Mouse (Mus musculus) forebrain, postnatal 0 days (tissue): Measurements from ENCODE around the gene Mt4. TPM values are rescaled to one million over a fixed set of nuclear protein-coding genes. Genes with fewer than 3 reads are reported as not detected.
"Not testable (repeated sequence)": the region's sequence is repeated elsewhere in the genome, so short reads cannot be mapped to it uniquely, and the experiment has no call there.

Experiments
- ATAC-seq: fragments of 200-750 bp; cut with Nextera tagmentation; 2 replicates; pipeline ENCODE4 v1.8.0; 2017; ENCODE audit warnings: mild to moderate bottlenecking, moderate library complexity
- DNase-seq: peaks from one replicate; pipeline ENCODE4 v3.0.0-alpha.2; 2015
- H3K27ac ChIP-seq: fragments of 300-500 bp; sonication (generic); 2 replicates; pipeline ENCODE4 v1.5.1; 2014; ENCODE audit warnings: low read depth, mild to moderate bottlenecking, antibody characterized with exemption, low read length, moderate library complexity, mixed read lengths
- H3K27me3 ChIP-seq: fragments of 300-500 bp; sonication (generic); 2 replicates; pipeline ENCODE4 v1.6.1; 2014; ENCODE audit warnings: mild to moderate bottlenecking, low read length, mixed read lengths; ENCODE audit not compliant: insufficient read depth
- H3K36me3 ChIP-seq: fragments of 300-500 bp; sonication (generic); 2 replicates; pipeline ENCODE4 v1.6.1; 2014; ENCODE audit warnings: mild to moderate bottlenecking, moderate library complexity; ENCODE audit not compliant: insufficient read depth
- H3K4me1 ChIP-seq: fragments of 300-500 bp; sonication (generic); 2 replicates; pipeline ENCODE4 v1.6.1; 2014; ENCODE audit warnings: antibody characterized with exemption; ENCODE audit not compliant: insufficient read depth
- H3K4me2 ChIP-seq: fragments of 300-500 bp; sonication (generic); 2 replicates; pipeline ENCODE4 v1.6.1; 2014; ENCODE audit warnings: low read depth, mild to moderate bottlenecking, moderate library complexity
- H3K4me3 ChIP-seq: fragments of 300-500 bp; sonication (generic); 2 replicates; pipeline ENCODE4 v1.5.1; 2014; ENCODE audit warnings: low read depth, low read length, mixed read lengths
- H3K9ac ChIP-seq: fragments of 300-500 bp; sonication (generic); 2 replicates; pipeline ENCODE4 v1.6.1; 2014; ENCODE audit warnings: mild to moderate bottlenecking
- H3K9me3 ChIP-seq: fragments of 300-500 bp; sonication (generic); 2 replicates; pipeline ENCODE4 v1.6.1; 2016; ENCODE audit warnings: low read length
- CTCF ChIP-seq: sonication (generic); IDR thresholded peaks from 2 replicates; pipeline ENCODE4 v1.5.1; 2016; ENCODE audit warnings: antibody characterized with exemption, control low read depth, low read depth
- WGBS: fragments of 180-500 bp; shearing (Covaris S2); extraction: QIAGEN DNeasy Blood & Tissue Kit; methylation state at CpG from one replicate; pipeline ENCODE4 v1.1.7; 2014; 5-methylcytosine and 5-hydroxymethylcytosine counted together
- polyA plus RNA-seq: library from polyadenylated mRNA; unstranded; fragments of >200 nt; fragmentation: Nextera tagmentation; extraction: Ambion mirVana; gene quantifications from 2 replicates; pipeline ENCODE4 v1.2.1, GENCODE M21; 2015
- total RNA-seq: library from RNA; depleted of rRNA; stranded (reverse); fragments of >200 nt; gene quantifications from 2 replicates; pipeline ENCODE4 v1.2.3, GENCODE M21; 2014

Mt4 gene
- total and polyA plus RNA-seq, 2 experiments from 2014 or later = not detected

- peak within 1 kb of the TSS; percentile 65 for H3K9ac ChIP-seq
- no peaks in the 10 kb centered on the region for H3K9me3 ChIP-seq
- H3K27me3 ChIP-seq = no peaks in the 10 kb centered on the region
- H3K27ac ChIP-seq = peak within 1 kb of the TSS; percentile 67
- ATAC-seq (peak; percentile 89), DNase-seq (peak; percentile 88)
- H3K4me3 ChIP-seq = peak within 1 kb of the TSS; percentile 52
- peaks cover 8% of the 10 kb centered on the region; the same call in 1 of the 2 replicates for H3K4me1 ChIP-seq
- peak within 1 kb of the TSS; percentile 74 for H3K4me2 ChIP-seq
- WGBS = under 1% methylated on average over 29 of the region's 29 CpGs
- peak; percentile 52 for TF ChIP-seq CTCF
- H3K36me3 ChIP-seq = no peaks in the 10 kb centered on the region
These were observed 15.7 kb downstream of the Mt4 start, which contains the start of gene Mt3 for GRCm38 (mm10) chr8:94152513-94153300. Gene Mt3 (plus strand): TSS chr8:94152607.

DNA sequence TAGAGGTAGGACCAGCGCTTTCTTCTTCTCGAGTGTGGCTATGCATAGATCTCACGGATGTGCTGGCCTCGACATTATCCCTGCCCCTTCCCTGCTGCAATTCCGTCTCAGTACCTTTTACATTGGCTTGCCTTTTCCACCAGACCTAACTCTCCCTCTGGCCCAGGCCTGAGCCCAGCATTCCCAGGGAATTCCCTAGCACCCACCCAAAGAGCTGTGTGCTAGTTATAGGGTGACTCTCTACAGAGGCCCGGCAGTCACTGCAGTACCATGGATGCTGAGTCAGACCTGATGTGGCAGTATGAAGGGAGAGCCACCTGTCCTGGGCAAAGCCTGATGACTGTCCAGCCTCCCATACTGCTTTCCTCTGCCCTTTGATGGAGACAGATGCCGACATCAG is 16.5 kb downstream of the Mt4 start:
- Histone ChIP-seq H3K4me3 (peak overlapping the region; percentile 52), H3K27me3 (no peaks in the 10 kb centered on the region), H3K9ac (peak overlapping the region; percentile 65), H3K27ac (peak overlapping the region; percentile 66), H3K4me1 (peaks cover 8% of the 10 kb centered on the region; the same call in 1 of the 2 replicates), H3K9me3 (no peaks in the 10 kb centered on the region), H3K4me2 (peak overlapping the region; percentile 74), H3K36me3 (no peaks in the 10 kb centered on the region)
- no peak for ATAC-seq
- 21% methylated on average over 7 of the region's 7 CpGs for WGBS
- TF ChIP-seq CTCF = no peak
- DNase-seq = no peak

DNA sequence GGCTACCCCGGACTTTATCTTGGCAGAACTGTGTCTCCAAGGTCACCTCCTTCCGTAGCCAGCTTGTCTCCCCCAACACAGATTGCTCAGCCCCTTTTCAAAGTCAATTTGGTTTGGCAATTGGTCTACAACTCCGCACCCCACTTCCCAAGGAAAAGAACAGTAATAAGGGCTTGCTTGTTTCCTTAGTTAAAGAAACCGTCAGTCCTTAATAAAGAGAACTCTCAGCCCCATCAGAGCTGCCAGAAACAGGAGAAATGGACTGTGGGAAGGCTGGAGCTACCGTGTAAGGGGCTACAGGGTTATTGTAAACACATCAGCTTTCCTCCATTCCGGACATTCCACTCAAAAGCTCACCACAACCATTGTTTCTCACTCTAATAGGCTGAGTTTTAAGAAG is 17.5 kb downstream of the Mt4 start:
- Histone ChIP-seq H3K36me3 (no peaks in the 10 kb centered on the region), H3K9me3 (no peaks in the 10 kb centered on the region), H3K4me2 (peak overlapping the region; percentile 74), H3K27me3 (no peaks in the 10 kb centered on the region), H3K4me1 (peaks cover 8% of the 10 kb centered on the region; the same call in 1 of the 2 replicates), H3K4me3 (no peak overlapping the region), H3K9ac (no peak overlapping the region), H3K27ac (peak overlapping the region; percentile 66)
- no peak for TF ChIP-seq CTCF
- DNase-seq (peak; percentile 47), ATAC-seq (peak; percentile 56)
- WGBS = 15% methylated on average over 6 of the region's 6 CpGs

GRCm38 (mm10) chr8:94156092-94156491 is 19.1 kb downstream of the Mt4 start:
- Histone ChIP-seq H3K4me3 (no peak overlapping the region), H3K36me3 (no peaks in the 10 kb centered on the region), H3K9ac (no peak overlapping the region), H3K27ac (peak overlapping the region; percentile 5; the same call in 1 of the 2 replicates), H3K27me3 (no peaks in the 10 kb centered on the region), H3K4me2 (no peak overlapping the region), H3K9me3 (no peaks in the 10 kb centered on the region), H3K4me1 (peaks cover 8% of the 10 kb centered on the region; the same call in 1 of the 2 replicates)
- ATAC-seq (no peak), DNase-seq (no peak)
- WGBS = 32% methylated on average over 4 of the region's 4 CpGs
- TF ChIP-seq CTCF = no peak

GRCm38 (mm10) chr8:94165772-94166171 is 28.8 kb downstream of the Mt4 start:
- H3K4me1 ChIP-seq, H3K9me3 ChIP-seq, H3K4me2 ChIP-seq, H3K27ac ChIP-seq, ATAC-seq, H3K27me3 ChIP-seq, H3K9ac ChIP-seq, H3K4me3 ChIP-seq, H3K36me3 ChIP-seq, DNase-seq: not testable (repeated sequence)
- WGBS = 75% methylated on average over 8 of the region's 8 CpGs

DNA sequence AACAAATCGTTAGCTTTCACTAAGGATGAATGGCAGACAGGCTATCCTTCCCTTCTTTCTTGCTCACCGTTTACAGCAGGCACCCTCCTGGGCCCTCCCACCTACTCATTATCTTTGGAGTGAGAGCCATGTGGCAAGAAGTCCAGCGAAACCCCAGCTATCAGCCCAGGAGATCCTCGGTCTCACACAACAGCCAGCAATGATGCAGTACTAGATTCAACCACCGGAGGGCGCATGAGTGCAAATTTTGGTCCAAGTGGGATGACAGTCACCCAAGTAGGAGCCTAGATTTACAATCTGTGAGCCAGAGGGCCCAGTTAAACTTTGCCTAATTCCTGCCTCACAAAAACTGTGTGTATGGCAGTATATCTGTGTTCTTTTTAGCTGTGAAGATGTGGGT is 30.2 kb downstream of the Mt4 start:
- H3K4me2 ChIP-seq = peak overlapping the region; percentile 33; the same call in 1 of the 2 replicates
- TF ChIP-seq CTCF = peak; percentile 95
- no peaks in the 10 kb centered on the region for H3K4me1 ChIP-seq
- H3K27ac ChIP-seq = no peak overlapping the region
- no peaks in the 10 kb centered on the region for H3K36me3 ChIP-seq
- H3K9ac ChIP-seq = no peak overlapping the region
- no peaks in the 10 kb centered on the region for H3K9me3 ChIP-seq
- DNase-seq (peak; percentile 94), ATAC-seq (peak; percentile 72)
- WGBS = 2% methylated on average over 6 of the region's 6 CpGs
- peaks cover 8% of the 10 kb centered on the region; the same call in 1 of the 2 replicates for H3K27me3 ChIP-seq
- no peak overlapping the region for H3K4me3 ChIP-seq

DNA sequence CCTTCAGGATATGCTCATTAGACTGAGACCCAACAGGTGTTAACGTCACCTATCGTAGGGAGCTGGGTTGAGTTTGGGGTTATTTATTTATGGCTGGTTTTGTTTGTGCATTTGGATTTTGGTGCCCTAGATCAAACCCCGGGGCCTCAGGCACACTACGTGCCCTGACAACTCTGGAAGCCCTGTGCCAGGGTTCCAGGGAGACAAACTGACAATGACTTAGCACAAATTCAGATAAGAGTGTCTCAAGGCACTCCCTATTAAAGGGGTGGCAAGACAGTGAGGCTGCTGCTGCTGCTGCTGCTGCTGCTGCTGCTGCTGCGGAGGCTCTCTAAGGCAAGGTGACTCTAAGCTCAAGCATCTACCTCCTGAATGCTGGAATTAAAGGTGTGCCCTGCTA is 32.5 kb downstream of the Mt4 start:
- H3K4me3 ChIP-seq = no peak overlapping the region
- no peak overlapping the region for H3K27ac ChIP-seq
- no peak for TF ChIP-seq CTCF
- H3K27me3 ChIP-seq = peaks cover 8% of the 10 kb centered on the region; the same call in 1 of the 2 replicates
- ATAC-seq (no peak), DNase-seq (no peak)
- H3K4me2 ChIP-seq = no peak overlapping the region
- H3K9me3 ChIP-seq = no peaks in the 10 kb centered on the region
- H3K9ac ChIP-seq = no peak overlapping the region
- H3K36me3 ChIP-seq = no peaks in the 10 kb centered on the region
- H3K4me1 ChIP-seq = 0 out of 2 replicates have a peak, but pooled peaks cover 3% of the 10 kb centered on the region
- WGBS = 91% methylated on average over 5 of the region's 5 CpGs
